Mouse (Mus musculus) C2C12 (cell line): ENCODE measurements around the gene Brd4.

ENCODE experiments used
- CEBPB ChIP-seq: IDR thresholded peaks from one replicate; pipeline ENCODE4 v1.6.1; 2011; ENCODE audit warnings: low read depth, mild to moderate bottlenecking, control low read depth, moderate library complexity
- CTCF ChIP-seq: IDR thresholded peaks from one replicate; pipeline ENCODE4 v1.5.1; 2011; ENCODE audit not compliant: control insufficient read depth, insufficient read depth, insufficient read length
- FOSL1 ChIP-seq: IDR thresholded peaks from one replicate; pipeline ENCODE4 v1.8.0; 2011; ENCODE audit warnings: mild to moderate bottlenecking, low read length; ENCODE audit not compliant: poor library complexity, insufficient read depth, severe bottlenecking
- MAX ChIP-seq: IDR thresholded peaks from one replicate; pipeline ENCODE4 v1.6.1; 2011; ENCODE audit warnings: mild to moderate bottlenecking, control low read depth
- MYOD1 ChIP-seq: IDR thresholded peaks from one replicate; pipeline ENCODE4 v1.6.1; 2011; ENCODE audit warnings: low read depth; ENCODE audit not compliant: control insufficient read depth, insufficient read length
- MYOG ChIP-seq: IDR thresholded peaks from one replicate; pipeline ENCODE4 v1.6.1; 2011; ENCODE audit not compliant: control insufficient read depth, insufficient read length; ENCODE audit errors: extremely low read depth
- USF1 ChIP-seq: IDR thresholded peaks from one replicate; pipeline ENCODE4 v1.6.1; 2011; ENCODE audit warnings: low read depth, mild to moderate bottlenecking, control low read depth, moderate library complexity

DNA sequence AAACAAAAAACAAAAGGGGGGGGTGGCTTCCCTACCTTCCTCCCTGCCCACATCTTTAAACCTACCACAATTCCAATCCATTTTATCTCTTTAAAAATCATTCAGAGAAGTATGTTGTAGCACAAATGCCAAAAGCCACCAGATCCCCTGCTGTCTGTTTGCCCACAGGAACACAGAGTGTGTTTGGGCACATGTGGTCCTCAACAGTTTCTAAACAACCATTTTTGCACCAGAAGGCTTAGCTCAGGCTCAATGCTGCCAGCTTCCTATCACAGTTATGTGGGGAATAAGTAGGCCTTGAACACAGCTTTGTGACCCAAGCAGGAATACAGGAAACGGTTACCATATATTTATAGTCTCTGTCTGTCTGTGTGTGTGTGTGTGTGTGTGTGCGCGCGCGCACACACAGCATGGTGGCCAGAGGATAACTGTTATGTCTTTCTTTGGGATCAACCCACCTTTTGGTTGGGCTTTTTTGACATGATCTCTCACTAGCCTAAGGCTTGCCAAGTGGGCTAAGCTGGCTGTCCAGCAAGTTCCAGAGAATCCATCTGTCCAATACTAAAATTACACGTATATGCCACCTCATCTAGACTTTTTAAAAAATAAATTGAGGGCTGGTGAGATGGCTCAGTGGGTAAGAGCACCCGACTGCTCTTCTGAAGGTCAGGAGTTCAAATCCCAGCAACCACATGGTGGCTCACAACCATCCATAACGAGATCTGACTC, 21.5 kb downstream of the Brd4 start:
- no peak for TF ChIP-seq MYOD1
- no peak for TF ChIP-seq CTCF
- no peak for TF ChIP-seq USF1
- no peak for TF ChIP-seq CEBPB
- no peak for TF ChIP-seq MYOG
- TF ChIP-seq FOSL1: no peak
- TF ChIP-seq MAX: no peak
